Mouse (Mus musculus) bone marrow, adult 2 months (tissue): ENCODE data around the gene Dnajc11. TPM values are rescaled to one million over a fixed set of nuclear protein-coding genes. Genes with fewer than 3 reads are reported as not detected.

ENCODE experiments used
- H3K27ac ChIP-seq: fragments of 200-500 bp; 2 replicates; pipeline ENCODE4 v1.5.1; 2012; ENCODE audit warnings: low read depth, mild to moderate bottlenecking, control low read depth, inconsistent platforms, low read length; ENCODE audit not compliant: control insufficient read depth, poor library complexity, insufficient read depth
- H3K4me1 ChIP-seq: fragments of 200-500 bp; 2 replicates; pipeline ENCODE4 v1.6.1; 2011; ENCODE audit warnings: low read length; ENCODE audit not compliant: control insufficient read depth, insufficient read depth
- H3K4me3 ChIP-seq: fragments of 200-500 bp; replicated peaks from 2 replicates; pipeline ENCODE3; 2011; ENCODE audit warnings: mild to moderate bottlenecking, low read depth, low read length, control low read depth; ENCODE audit not compliant: control insufficient read depth
- CTCF ChIP-seq: fragments of 200-500 bp; IDR thresholded peaks from 2 replicates; pipeline ENCODE4 v1.5.1; 2011; ENCODE audit warnings: low read length, control low read depth; ENCODE audit not compliant: control insufficient read depth, insufficient read depth
- POLR2A ChIP-seq: fragments of 200-500 bp; IDR thresholded peaks from 2 replicates; pipeline ENCODE4 v1.6.1; 2011; ENCODE audit warnings: low read depth, mild to moderate bottlenecking, control low read depth, low read length, borderline replicate concordance; ENCODE audit not compliant: control insufficient read depth
- WGBS: fragments of 180-500 bp; shearing (Covaris S2); methylation state at CpG from one replicate; pipeline ENCODE4 v1.1.7; 2018; 5-methylcytosine and 5-hydroxymethylcytosine counted together
- polyA plus RNA-seq: library from polyadenylated mRNA; stranded (reverse); fragments of >200 nt; gene quantifications from 2 replicates; pipeline ENCODE4 v1.2.4, GENCODE M21; 2011; ENCODE audit warnings: low replicate concordance; ENCODE audit not compliant: missing spikeins, insufficient read depth, insufficient read length

Gene Dnajc11
- polyA plus RNA-seq, 1 experiment = 79.8 TPM

GRCm38 (mm10) chr4:152026751-152027508 lies 93.4 kb downstream of the Dnajc11 start:
- WGBS = 5% methylated on average over 41 of the region's 41 CpGs
- Histone ChIP-seq H3K4me1 (peaks cover 2% of the 10 kb centered on the region), H3K27ac (peak overlapping the region; percentile 69), H3K4me3 (peak overlapping the region; percentile 79)
- no peak for TF ChIP-seq POLR2A
- no peak for TF ChIP-seq CTCF

- peak within 1 kb of the TSS; percentile 69 for H3K27ac ChIP-seq
- peak; percentile 75; the same call in 1 of the 2 replicates for TF ChIP-seq POLR2A
- TF ChIP-seq CTCF = 0 out of 2 replicates have a peak, but pooled peaks have one; percentile 2
- peak within 1 kb of the TSS; percentile 79 for H3K4me3 ChIP-seq
- H3K4me1 ChIP-seq = peaks cover 2% of the 10 kb centered on the region
- WGBS = under 1% methylated on average over 34 of the region's 35 CpGs
Measured at GRCm38 (mm10) chr4:152027524-152027923, 94.0 kb downstream of the Dnajc11 start, which contains the start of gene Zbtb48. TSS of gene Zbtb48 (minus strand) at chr4:152027671.

GRCm38 (mm10) chr4:152028456-152028855 lies 95.0 kb downstream of the Dnajc11 start:
- H3K4me1 ChIP-seq = peaks cover 2% of the 10 kb centered on the region
- H3K4me3 ChIP-seq = no peak overlapping the region
- H3K27ac ChIP-seq = no peak overlapping the region
- WGBS = 85% methylated on average over 15 of the region's 15 CpGs
- no peak for TF ChIP-seq POLR2A
- no peak for TF ChIP-seq CTCF

GRCm38 (mm10) chr4:152029087-152029486 lies 95.6 kb downstream of the Dnajc11 start:
- Histone ChIP-seq H3K4me3 (no peak overlapping the region), H3K4me1 (peaks cover 2% of the 10 kb centered on the region), H3K27ac (no peak overlapping the region)
- 41% methylated on average over 5 of the region's 5 CpGs for WGBS
- TF ChIP-seq POLR2A (no peak), CTCF (peak; percentile 1; the same call in 1 of the 2 replicates)

GRCm38 (mm10) chr4:152029997-152030396 lies 96.5 kb downstream of the Dnajc11 start:
- peaks cover 2% of the 10 kb centered on the region for H3K4me1 ChIP-seq
- no peak overlapping the region for H3K4me3 ChIP-seq
- H3K27ac ChIP-seq = no peak overlapping the region
- no peak for TF ChIP-seq POLR2A
- TF ChIP-seq CTCF = no peak
- WGBS = 68% methylated on average over 4 of the region's 4 CpGs

Other genes with a start within 250 kb of the Dnajc11 start
- 26.6 and 28.3 TPM in 2 replicates for gene Camta1, start 71.8 kb upstream of the Dnajc11 start, polyA plus RNA-seq
- 16.4 and 23.6 TPM in 2 replicates for gene Thap3, start 55.3 kb downstream of the Dnajc11 start, polyA plus RNA-seq
- 1.9 and 2.8 TPM in 2 replicates for gene Phf13, start 62.6 kb downstream of the Dnajc11 start, polyA plus RNA-seq
- gene Klhl21, start 75.1 kb downstream of the Dnajc11 start, polyA plus RNA-seq = 3.5 and 6.6 TPM in 2 replicates
- gene Zbtb48, start 94.0 kb downstream of the Dnajc11 start, polyA plus RNA-seq = 7.7 and 21.0 TPM in 2 replicates
- gene Tas1r1, start 104.9 kb downstream of the Dnajc11 start, polyA plus RNA-seq = 1.0 TPM in 1 of 2 replicates, not detected in the other
- gene Nol9, start 105.6 kb downstream of the Dnajc11 start, polyA plus RNA-seq = 8.1 and 11.9 TPM in 2 replicates
- gene Plekhg5, start 138.8 kb downstream of the Dnajc11 start, polyA plus RNA-seq = 6.5 and 6.6 TPM in 2 replicates
- 2.6 and 3.3 TPM in 2 replicates for gene Tnfrsf25, start 182.2 kb downstream of the Dnajc11 start, polyA plus RNA-seq
- 0.61 TPM in 1 of 2 replicates, not detected in the other for gene Espn, start 218.7 kb downstream of the Dnajc11 start, polyA plus RNA-seq
- gene Hes2, start 225.2 kb downstream of the Dnajc11 start, polyA plus RNA-seq = not detected in 2 replicates
- 12.4 and 32.0 TPM in 2 replicates for gene Acot7, start 244.4 kb downstream of the Dnajc11 start, polyA plus RNA-seq